Mouse (Mus musculus): ENCODE data around the gene Serp2. TPM values are rescaled to one million over a fixed set of nuclear protein-coding genes. Genes with fewer than 3 reads are reported as not detected.
"Not testable (repeated sequence)": the region's sequence is repeated elsewhere in the genome, so short reads cannot be mapped to it uniquely, and the experiment has no call there.

Gene Serp2
- total RNA-seq, 2 experiments from 2014 or later: not detected

GRCm38 (mm10) chr14:76577840-76578239, 21.2 kb upstream of the Serp2 start:
- no peak for ATAC-seq (replicated peaks; ENCODE audit: low FRiP score, poor library complexity, severe bottlenecking)

GRCm38 (mm10) chr14:76570292-76570691, 13.6 kb upstream of the Serp2 start:
- no peak for ATAC-seq (replicated peaks; ENCODE audit: low FRiP score, poor library complexity, severe bottlenecking)

GRCm38 (mm10) chr14:76569271-76569961, 12.7 kb upstream of the Serp2 start:
- peak; percentile 73 for ATAC-seq (replicated peaks; ENCODE audit: low FRiP score, poor library complexity, severe bottlenecking)

- peak; percentile 47; the same call in 1 of the 2 replicates for ATAC-seq (replicated peaks; ENCODE audit: low FRiP score, poor library complexity, severe bottlenecking)
These were observed 11.9 kb upstream of the Serp2 start for GRCm38 (mm10) chr14:76568548-76568947.

GRCm38 (mm10) chr14:76567280-76567679, 10.6 kb upstream of the Serp2 start:
- no peak for ATAC-seq (replicated peaks; ENCODE audit: low FRiP score, poor library complexity, severe bottlenecking)

GRCm38 (mm10) chr14:76566711-76567110, 10.0 kb upstream of the Serp2 start:
- no peak for ATAC-seq (replicated peaks; ENCODE audit: low FRiP score, poor library complexity, severe bottlenecking)

- ATAC-seq (replicated peaks; ENCODE audit: low FRiP score, poor library complexity, severe bottlenecking): no peak
These were observed 9.5 kb upstream of the Serp2 start for GRCm38 (mm10) chr14:76566193-76566592.

GRCm38 (mm10) chr14:76559208-76559607, 2.5 kb upstream of the Serp2 start:
- no peak for ATAC-seq (replicated peaks; ENCODE audit: low FRiP score, poor library complexity, severe bottlenecking)

GRCm38 (mm10) chr14:76558171-76558570, 1.5 kb upstream of the Serp2 start:
- not testable (repeated sequence) for ATAC-seq (replicated peaks; ENCODE audit: low FRiP score, poor library complexity, severe bottlenecking)

GRCm38 (mm10) chr14:76556031-76556851, 448 bp downstream of the Serp2 start:
- no peak for ATAC-seq (replicated peaks; ENCODE audit: low FRiP score, poor library complexity, severe bottlenecking)

GRCm38 (mm10) chr14:76555263-76556030, 1.2 kb downstream of the Serp2 start:
- no peak for ATAC-seq (replicated peaks; ENCODE audit: low FRiP score, poor library complexity, severe bottlenecking)

GRCm38 (mm10) chr14:76544136-76544535, 12.6 kb downstream of the Serp2 start:
- no peak for ATAC-seq (replicated peaks; ENCODE audit: low FRiP score, poor library complexity, severe bottlenecking)

- ATAC-seq (replicated peaks; ENCODE audit: low FRiP score, poor library complexity, severe bottlenecking): no peak
These were observed 15.3 kb downstream of the Serp2 start for GRCm38 (mm10) chr14:76541341-76541740.

GRCm38 (mm10) chr14:76540005-76540670, 16.6 kb downstream of the Serp2 start:
- no peak for ATAC-seq (replicated peaks; ENCODE audit: low FRiP score, poor library complexity, severe bottlenecking)

- no peak for ATAC-seq (replicated peaks; ENCODE audit: low FRiP score, poor library complexity, severe bottlenecking)
These were observed 19.8 kb downstream of the Serp2 start for GRCm38 (mm10) chr14:76536921-76537320.

GRCm38 (mm10) chr14:76535096-76535495, 21.6 kb downstream of the Serp2 start:
- ATAC-seq (replicated peaks; ENCODE audit: low FRiP score, poor library complexity, severe bottlenecking): no peak

- ATAC-seq (replicated peaks; ENCODE audit: low FRiP score, poor library complexity, severe bottlenecking): peak; percentile 40
These were observed 23.4 kb downstream of the Serp2 start for GRCm38 (mm10) chr14:76533170-76533815.

GRCm38 (mm10) chr14:76532257-76533169, 24.2 kb downstream of the Serp2 start:
- peak; percentile 93 for ATAC-seq (replicated peaks; ENCODE audit: low FRiP score, poor library complexity, severe bottlenecking)

All from erythroblast, adult 5-6 weeks (primary cell).